Mouse (Mus musculus) ES-Bruce4 (cell line): ENCODE measurements around the gene Gpr65.

Experiments
- CTCF ChIP-seq: IDR thresholded peaks from one replicate; pipeline ENCODE4 v1.8.1; 2011; ENCODE audit warnings: low read depth, low read length
- EP300 ChIP-seq: IDR thresholded peaks from 2 replicates; pipeline ENCODE4 v1.6.1; 2011; ENCODE audit warnings: low read depth, low read length; ENCODE audit not compliant: insufficient read depth

GRCm38 (mm10) chr12:98280996-98281395, 12.6 kb downstream of the Gpr65 start:
- TF ChIP-seq EP300 (no peak), CTCF (no peak)
